In the genomic region with DNA sequence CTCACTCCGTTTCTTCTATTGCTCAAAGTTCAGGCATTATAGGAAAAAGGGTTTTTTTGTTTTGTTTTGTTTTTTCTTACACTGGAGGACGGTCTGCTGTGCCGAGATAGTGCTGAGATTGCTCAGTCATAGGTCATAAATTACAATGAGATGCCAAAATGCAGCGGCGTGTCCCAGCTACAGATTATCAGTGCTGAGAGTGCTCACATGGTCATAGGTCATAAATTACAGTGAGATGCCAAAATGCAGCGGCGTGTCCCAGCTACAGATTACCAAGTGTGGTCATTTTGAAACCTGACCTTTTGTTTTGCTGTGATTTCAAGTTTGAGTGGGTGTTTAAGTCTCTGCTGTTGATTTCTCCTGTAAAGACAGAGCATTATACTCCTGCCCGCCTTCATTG, we compare ENCODE assay signal across 19 mouse cellular contexts. TPM values are rescaled to one million over a fixed set of nuclear protein-coding genes. Genes with fewer than 3 reads are reported as not detected.
A peak's percentile ranks its signal among the peaks of the same experiment; 100 is the strongest.
DNase-seq lines count a peak whose midpoint lies in the region; ATAC-seq lines count a peak whose summit lies in the region.
"Had no signal": no experiment of that assay in that cellular context is flagged by ENCODE, and none has a peak within 500 bp of the region (broad histone marks: within the 10 kb centered on the region; RNA-seq: fewer than 3 reads in every experiment).

No protein-coding gene starts in this region.

- peaks cover 5% of the 10 kb centered on the region; the same call in 1 of the 2 replicates for H3K4me1 ChIP-seq in kidney, embryonic 15.5 days
- H3K4me1 ChIP-seq: hindbrain, embryonic 15.5 days; neural tube, embryonic 12.5 days had no signal

- H3K9me3 ChIP-seq in kidney, embryonic 15.5 days (replicated peaks) = no peaks in the 10 kb centered on the region
- H3K9me3 ChIP-seq: hindbrain, embryonic 15.5 days; neural tube, embryonic 12.5 days had no signal

- no peaks in the 10 kb centered on the region for H3K27me3 ChIP-seq in kidney, embryonic 15.5 days
- H3K27me3 ChIP-seq: CH12.LX; hindbrain, embryonic 15.5 days; neural tube, embryonic 12.5 days had no signal

- DNase-seq in adrenal gland, adult (ENCODE audit: inconsistent age in 2 of 2, low spot score in 1 of 2) = peak; percentile 78 to 90
- DNase-seq in adrenal gland, postnatal 4 days (ENCODE audit: low spot score in 2 of 2) = no peak
- peak; percentile 42 for DNase-seq in ovary, adult 18-20 months (ENCODE audit: low spot score)
- DNase-seq in ovary, postnatal 14 days (ENCODE audit: low spot score) = no peak
- peak; percentile 50 for DNase-seq in mesoderm, embryonic 11.5 days (ENCODE audit: low read depth, low spot score)
- DNase-seq in gastrocnemius, adult 18-20 months (ENCODE audit: low spot score) = no peak
- DNase-seq in layer of hippocampus, postnatal 36 days = no peak
- DNase-seq: forebrain, postnatal 0 days; gastrocnemius, postnatal 10 days; heart, adult 2 months; lung, postnatal 36 days; midbrain, embryonic 14.5 days; thymus, postnatal 36 days had no signal

- no peak overlapping the region for H3K4me2 ChIP-seq in kidney, embryonic 15.5 days
- H3K4me2 ChIP-seq: hindbrain, embryonic 15.5 days; liver, embryonic 11.5 days; neural tube, embryonic 12.5 days had no signal

- peaks cover 29% of the 10 kb centered on the region for H3K36me3 ChIP-seq in kidney, embryonic 15.5 days

- WGBS in kidney, embryonic 15.5 days = 20% methylated on average over 8 of the region's 8 CpGs

- H3K9ac ChIP-seq in kidney, embryonic 15.5 days = no peak overlapping the region
- H3K9ac ChIP-seq: forebrain, postnatal 0 days; hindbrain, embryonic 15.5 days; neural tube, embryonic 12.5 days had no signal

- peak overlapping the region; percentile 6; the same call in 1 of the 2 replicates for H3K27ac ChIP-seq in kidney, embryonic 15.5 days
- H3K27ac ChIP-seq: heart, adult 2 months; hindbrain, embryonic 15.5 days; neural tube, embryonic 12.5 days had no signal

- 0 out of 2 replicates have a peak, but pooled peaks have one; percentile 22 for ATAC-seq in kidney, embryonic 15.5 days (replicated peaks; ENCODE audit: low FRiP score)
- ATAC-seq: forebrain, postnatal 0 days; intestine, postnatal 0 days had no signal

- H3K4me3 ChIP-seq in kidney, embryonic 15.5 days (replicated peaks) = no peak overlapping the region
- H3K4me3 ChIP-seq: heart, adult 2 months; hindbrain, embryonic 15.5 days; neural tube, embryonic 12.5 days had no signal

RNA-seq across cellular contexts. Expression of gene Lrch3, which starts 7.2 kb away (rescaled TPM):
- 10 to 100 TPM; 43.1 to 44.1 TPM for total RNA-seq in adrenal gland, postnatal 4 days (2021)
- 23.6 and 25.9 TPM in 2 replicates for polyA plus RNA-seq in kidney, embryonic 15.5 days (2015; fragmentation: Nextera tagmentation; extraction: Ambion mirVana)
- total RNA-seq in gastrocnemius, adult 18-20 months (2021) = 10 to 100 TPM; 13.2 to 14.5 TPM
- 10 to 100 TPM; 43.8 to 47.4 TPM for total RNA-seq in layer of hippocampus, postnatal 36 days (2021)

RNA-seq across cellular contexts. Expression of gene Rubcn, which starts 29.2 kb away (rescaled TPM):
- 10 to 100 TPM; 32.8 to 34.7 TPM for total RNA-seq in adrenal gland, postnatal 4 days (2021)
- polyA plus RNA-seq in kidney, embryonic 15.5 days (2015; fragmentation: Nextera tagmentation; extraction: Ambion mirVana) = 17.8 and 21.9 TPM in 2 replicates
- total RNA-seq in gastrocnemius, adult 18-20 months (2021) = 10 to 100 TPM; 22.5 to 24.8 TPM
- total RNA-seq in layer of hippocampus, postnatal 36 days (2021) = 10 to 100 TPM; 61.4 to 62.4 TPM

RNA-seq across cellular contexts. Expression of gene Fyttd1, which starts 29.4 kb away (rescaled TPM):
- total RNA-seq in adrenal gland, postnatal 4 days (2021) = 100 to 1,000 TPM; 115 to 125 TPM
- polyA plus RNA-seq in kidney, embryonic 15.5 days (2015; fragmentation: Nextera tagmentation; extraction: Ambion mirVana) = 98.7 and 113 TPM in 2 replicates
- 10 to 100 TPM; 85.6 to 97.9 TPM for total RNA-seq in gastrocnemius, adult 18-20 months (2021)
- total RNA-seq in layer of hippocampus, postnatal 36 days (2021) = 100 to 1,000 TPM; 114 to 118 TPM

Comparison
In these comparisons a context has a peak if more than half of its experiments do, and no peak if none do; other contexts are left out.
1. DNase-seq: peak in adrenal gland, adult (2 of 2), ovary, adult 18-20 months (single experiment) and mesoderm, embryonic 11.5 days (single experiment); none in adrenal gland, postnatal 4 days (0 of 2), ovary, postnatal 14 days (single experiment), gastrocnemius, adult 18-20 months (single experiment) and layer of hippocampus, postnatal 36 days (0 of 2).